In the genomic region with DNA sequence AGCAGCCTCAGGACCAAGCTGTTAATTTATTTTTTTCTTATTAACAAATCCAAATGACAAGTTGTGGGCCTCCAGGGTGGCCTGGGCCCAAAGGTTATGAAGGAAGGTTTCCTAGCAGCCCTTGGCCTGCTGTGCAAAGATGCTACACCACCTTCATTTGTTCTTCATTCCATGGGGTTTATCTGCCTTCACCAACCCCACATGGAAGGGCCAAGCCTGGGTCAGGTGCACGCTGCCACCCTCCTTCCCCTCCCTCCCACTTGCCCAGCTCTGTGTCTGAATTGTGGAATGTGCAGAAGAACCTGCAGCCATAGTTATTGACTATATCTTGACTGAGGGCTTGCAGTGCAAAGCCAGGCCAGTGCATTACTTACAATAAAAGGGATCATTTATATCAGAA, we compare ENCODE assay signal across 39 mouse cellular contexts. TPM values are rescaled to one million over a fixed set of nuclear protein-coding genes. Genes with fewer than 3 reads are reported as not detected.
A peak's percentile ranks its signal among the peaks of the same experiment; 100 is the strongest.
DNase-seq lines count a peak whose midpoint lies in the region; ATAC-seq and TF ChIP-seq lines count a peak whose summit lies in the region.
"Had no signal": no experiment of that assay in that cellular context is flagged by ENCODE, and none has a peak within 500 bp of the region (broad histone marks: within the 10 kb centered on the region; RNA-seq: fewer than 3 reads in every experiment).

No protein-coding gene starts in this region.

- TF ChIP-seq RAD21 in CH12.LX (IDR thresholded peaks at IDR 0.05; ENCODE audit: low read depth, low read length) = no peak

- no peak overlapping the region for H3K9ac ChIP-seq in forebrain, embryonic 13.5 days
- H3K9ac ChIP-seq in forebrain, embryonic 14.5 days (ENCODE audit: low read length) = no peak overlapping the region
- H3K9ac ChIP-seq in CH12.LX (ENCODE audit: insufficient read depth, low read depth) = peak overlapping the region; percentile 6; the same call in 1 of the 2 replicates
- H3K9ac ChIP-seq: heart, embryonic 12.5 days; intestine, embryonic 15.5 days; limb, embryonic 15.5 days; liver, embryonic 14.5 days; lung, embryonic 14.5 days; midbrain, embryonic 15.5 days had no signal

- H3K4me3 ChIP-seq in forebrain, embryonic 13.5 days = no peak overlapping the region
- no peak overlapping the region for H3K4me3 ChIP-seq in forebrain, embryonic 14.5 days (ENCODE audit: low read depth, low read length)
- no peak overlapping the region for H3K4me3 ChIP-seq in left cerebral cortex, adult 2 months
- peak overlapping the region in 1 of 3 experiments; percentile 21 for H3K4me3 ChIP-seq in CH12.LX (replicated peaks in 1 of 3; ENCODE audit: low read depth in 2 of 3, low read length in 2 of 3, poor library complexity in 1 of 3)
- H3K4me3 ChIP-seq in cortical plate, adult 2 months (ENCODE audit: insufficient read depth, low read length) = no peak overlapping the region
- H3K4me3 ChIP-seq: gastrocnemius, adult 2 months; heart, adult 2 months; heart, embryonic 12.5 days; intestine, embryonic 15.5 days; limb, embryonic 15.5 days; midbrain, embryonic 15.5 days; neural tube, embryonic 13.5 days had no signal

- no peak for TF ChIP-seq CTCF in left cerebral cortex, adult 2 months (IDR thresholded peaks at IDR 0.05)
- no peak for TF ChIP-seq CTCF in CH12.LX (conservative IDR thresholded peaks at IDR 0.05 in 1 of 2, IDR thresholded peaks at IDR 0.05 in 1 of 2; ENCODE audit: low read depth in 2 of 2, low read length in 2 of 2)
- no peak for TF ChIP-seq CTCF in cortical plate, adult 2 months (IDR thresholded peaks at IDR 0.05; ENCODE audit: extremely low read depth, insufficient read depth, low read length)

- WGBS in forebrain, embryonic 13.5 days = 89% methylated on average over 1 of the region's 1 CpGs
- 88% methylated on average over 1 of the region's 1 CpGs for WGBS in forebrain, embryonic 14.5 days

- dilution Hi-C loops in CH12.LX (cut with MboI; ENCODE audit: extremely low pct_ligation_motif_present, extremely low pct_unique_long_range_greater_than_20kb, low sequenced_read_pairs) = no loop called here

- no peak overlapping the region for H3K4me2 ChIP-seq in forebrain, embryonic 13.5 days
- H3K4me2 ChIP-seq in forebrain, embryonic 14.5 days (ENCODE audit: low read length) = no peak overlapping the region
- peak overlapping the region; percentile 78; the same call in 1 of the 2 replicates for H3K4me2 ChIP-seq in CH12.LX (ENCODE audit: insufficient read depth, low read depth, poor library complexity, severe bottlenecking)
- H3K4me2 ChIP-seq: heart, embryonic 12.5 days; intestine, embryonic 15.5 days; limb, embryonic 15.5 days; lung, embryonic 14.5 days; midbrain, embryonic 15.5 days; neural tube, embryonic 13.5 days had no signal

- no peaks in the 10 kb centered on the region for H3K27me3 ChIP-seq in forebrain, embryonic 13.5 days
- no peaks in the 10 kb centered on the region for H3K27me3 ChIP-seq in forebrain, embryonic 14.5 days (replicated peaks; ENCODE audit: control insufficient read depth, insufficient read depth, low read length)
- no peaks in the 10 kb centered on the region for H3K27me3 ChIP-seq in CH12.LX (replicated peaks)
- H3K27me3 ChIP-seq: heart, embryonic 12.5 days; intestine, embryonic 15.5 days; limb, embryonic 15.5 days; midbrain, embryonic 15.5 days; neural tube, embryonic 13.5 days had no signal

- TF ChIP-seq EP300 in CH12.LX (IDR thresholded peaks at IDR 0.05; ENCODE audit: low read length) = no peak

- H3K27ac ChIP-seq in forebrain, embryonic 13.5 days = 0 out of 2 replicates have a peak overlapping the region, but pooled peaks have one; percentile 2
- H3K27ac ChIP-seq in forebrain, embryonic 14.5 days (ENCODE audit: low read depth, low read length) = no peak overlapping the region
- peak overlapping the region; percentile 32; the same call in 1 of the 2 replicates for H3K27ac ChIP-seq in left cerebral cortex, adult 2 months
- H3K27ac ChIP-seq in CH12.LX (ENCODE audit: insufficient read depth, low read depth) = peak overlapping the region; percentile 50; the same call in 1 of the 2 replicates
- H3K27ac ChIP-seq in cortical plate, adult 2 months (ENCODE audit: insufficient read depth, low read length) = no peak overlapping the region
- H3K27ac ChIP-seq: gastrocnemius, adult 2 months; heart, adult 2 months; intestine, embryonic 15.5 days; liver, embryonic 14.5 days had no signal

- in situ Hi-C loops in CH12.LX (cut with MboI; ENCODE audit: low pct_ligation_motif_present, low pct_unique_long_range_greater_than_20kb, low sequenced_read_pairs) = no loop called here

- H3K9me3 ChIP-seq in forebrain, embryonic 13.5 days (replicated peaks) = no peaks in the 10 kb centered on the region
- no peaks in the 10 kb centered on the region for H3K9me3 ChIP-seq in forebrain, embryonic 14.5 days (replicated peaks; ENCODE audit: control insufficient read depth, low read length)
- no peaks in the 10 kb centered on the region for H3K9me3 ChIP-seq in CH12.LX (replicated peaks; ENCODE audit: low read length)
- H3K9me3 ChIP-seq: heart, embryonic 12.5 days; intestine, embryonic 15.5 days; limb, embryonic 15.5 days; midbrain, embryonic 15.5 days; neural tube, embryonic 13.5 days had no signal

- TF ChIP-seq POLR2A in CH12.LX (IDR thresholded peaks at IDR 0.05; ENCODE audit: low read depth, low read length) = peak; percentile 31
- TF ChIP-seq POLR2A in cortical plate, adult 2 months (IDR thresholded peaks at IDR 0.05; ENCODE audit: extremely low read depth, insufficient read depth, low read length) = 0 out of 2 replicates have a peak, but pooled peaks have one; percentile 18

- peaks cover 32% of the 10 kb centered on the region for H3K4me1 ChIP-seq in forebrain, embryonic 13.5 days
- peaks cover 17% of the 10 kb centered on the region for H3K4me1 ChIP-seq in forebrain, embryonic 14.5 days (ENCODE audit: control insufficient read depth, insufficient read depth, low read length)
- H3K4me1 ChIP-seq in CH12.LX (ENCODE audit: control insufficient read depth in 1 of 2, insufficient read depth in 2 of 2) = peaks cover 29 to 53% of the 10 kb centered on the region in 2 experiments
- H3K4me1 ChIP-seq in cortical plate, adult 2 months (ENCODE audit: control insufficient read depth, insufficient read depth, low read length) = no peaks in the 10 kb centered on the region; the same call in 1 of the 2 replicates

- H3K36me3 ChIP-seq in forebrain, embryonic 13.5 days (ENCODE audit: poor library complexity, severe bottlenecking) = peaks cover 74% of the 10 kb centered on the region
- H3K36me3 ChIP-seq in forebrain, embryonic 14.5 days (ENCODE audit: control insufficient read depth, insufficient read depth, low read length) = peaks cover 64% of the 10 kb centered on the region
- H3K36me3 ChIP-seq in CH12.LX (replicated peaks in 1 of 2; ENCODE audit: control insufficient read depth in 1 of 2, insufficient read depth in 1 of 2, low read length in 1 of 2) = peaks cover 65 to 76% of the 10 kb centered on the region in 2 experiments

- no peak for DNase-seq in forebrain, embryonic 14.5 days (ENCODE audit: low spot score)
- DNase-seq in left cerebral cortex, adult 2 months (ENCODE audit: extremely low spot score in 1 of 2, low spot score in 2 of 2) = no peak
- DNase-seq in left cerebral cortex, postnatal 25 days (ENCODE audit: low spot score in 2 of 2) = no peak
- DNase-seq in CH12.LX (ENCODE audit: extremely low read depth) = no peak
- DNase-seq in adrenal gland, adult 8-10 months = no peak
- no peak for DNase-seq in urinary bladder, postnatal 25 days (ENCODE audit: low spot score)
- DNase-seq: cerebellum, adult 11 months; cerebellum, adult 9-10 months; cerebellum, postnatal 36 days; embryo, embryonic 11 days; gastrocnemius, adult 2 months; heart, adult 2 months; kidney, adult 2 months; kidney, postnatal 10 days; lung, embryonic 14.5 days; lung, postnatal 14 days; right cerebral cortex, postnatal 4 days; thymus, postnatal 14 days had no signal

- intact Hi-C loops in left cerebral cortex, adult 2 months (cut with DNase I) = no loop called here
- intact Hi-C loops in left cerebral cortex, postnatal 25 days (cut with DNase I) = no loop called here

- H3K79me2 ChIP-seq in CH12.LX (replicated peaks; ENCODE audit: control insufficient read depth, extremely low read depth, insufficient read depth, poor library complexity, severe bottlenecking) = peaks cover 29% of the 10 kb centered on the region

- ATAC-seq in forebrain, embryonic 13.5 days = no peak
- ATAC-seq in forebrain, embryonic 14.5 days = no peak
- ATAC-seq: forebrain, embryonic 16.5 days; hindbrain, embryonic 16.5 days; intestine, embryonic 15.5 days; midbrain, embryonic 15.5 days had no signal

RNA-seq across cellular contexts. Expression of gene Gm10840, which starts 4.4 kb away (rescaled TPM):
- polyA plus RNA-seq in forebrain, embryonic 13.5 days (2015; fragmentation: Nextera tagmentation; extraction: Ambion mirVana) = not detected in 2 replicates
- not detected in 2 replicates for polyA plus RNA-seq in forebrain, embryonic 14.5 days (2014; fragmentation: Nextera tagmentation; extraction: Ambion mirVana)
- total RNA-seq in left cerebral cortex, adult 2 months (2021) = not detected
- total RNA-seq in left cerebral cortex, postnatal 25 days (2021) = not detected
- total RNA-seq in CH12.LX (2012; rRNA removed) (not detected in 2 replicates), CH12.LX (2014; rRNA removed) (not detected in 2 replicates)
- polyA plus RNA-seq in CH12.LX (2012; ENCODE audit: insufficient read length, low read depth) = not detected in 2 replicates
- not detected in 2 replicates for polyA plus RNA-seq in cortical plate, adult 2 months (2012; rRNA removed)
- total RNA-seq in adrenal gland, adult 8-10 months (2022) = not detected
- total RNA-seq: adrenal gland, adult 18-20 months; adrenal gland, postnatal 4 days; gastrocnemius, adult 2 months; gastrocnemius, postnatal 4 days; heart, adult 2 months; heart, postnatal 4 days; layer of hippocampus, postnatal 10 days; left cerebral cortex, postnatal 36 days had no signal
- polyA plus RNA-seq: embryonic facial prominence, embryonic 14.5 days; heart, adult 2 months; heart, embryonic 12.5 days; heart, postnatal 0 days; hindbrain, embryonic 16.5 days; intestine, embryonic 15.5 days; kidney, adult 2 months; large intestine, adult 2 months; liver, embryonic 14.5 days; lung, embryonic 14.5 days; neural tube, embryonic 13.5 days; stomach, embryonic 14.5 days; urinary bladder, adult 2 months had no signal

RNA-seq across cellular contexts. Expression of gene Limd2, which starts 4.4 kb away (rescaled TPM):
- 253 and 279 TPM in 2 replicates for polyA plus RNA-seq in forebrain, embryonic 13.5 days (2015; fragmentation: Nextera tagmentation; extraction: Ambion mirVana)
- 223 and 240 TPM in 2 replicates for polyA plus RNA-seq in forebrain, embryonic 14.5 days (2014; fragmentation: Nextera tagmentation; extraction: Ambion mirVana)
- total RNA-seq in left cerebral cortex, adult 2 months (2021) = 10 to 100 TPM; 78.1 to 96.5 TPM
- 100 to 1,000 TPM; 101 to 103 TPM for total RNA-seq in left cerebral cortex, postnatal 25 days (2021)
- total RNA-seq in CH12.LX (2012; rRNA removed) = 249 and 275 TPM in 2 replicates
- total RNA-seq in CH12.LX (2014; rRNA removed) = 344 and 367 TPM in 2 replicates
- polyA plus RNA-seq in CH12.LX (2012; ENCODE audit: insufficient read length, low read depth) = 520 and 563 TPM in 2 replicates
- 86.0 and 102 TPM in 2 replicates for polyA plus RNA-seq in cortical plate, adult 2 months (2012; rRNA removed)
- total RNA-seq in adrenal gland, adult 8-10 months (2022) = 10 to 100 TPM in 3 of 4 experiments, 1 to 10 TPM in 1; 9.6 to 18.9 (median 14.3) TPM

RNA-seq across cellular contexts. Expression of gene Strada, which starts 45.7 kb away (rescaled TPM):
- polyA plus RNA-seq in forebrain, embryonic 13.5 days (2015; fragmentation: Nextera tagmentation; extraction: Ambion mirVana) = 33.4 and 33.5 TPM in 2 replicates
- 31.1 and 34.1 TPM in 2 replicates for polyA plus RNA-seq in forebrain, embryonic 14.5 days (2014; fragmentation: Nextera tagmentation; extraction: Ambion mirVana)
- 10 to 100 TPM; 30.9 to 31.5 TPM for total RNA-seq in left cerebral cortex, adult 2 months (2021)
- 10 to 100 TPM; 24.8 to 25.5 TPM for total RNA-seq in left cerebral cortex, postnatal 25 days (2021)
- total RNA-seq in CH12.LX (2012; rRNA removed) (36.8 and 39.4 TPM in 2 replicates), CH12.LX (2014; rRNA removed) (40.1 and 41.7 TPM in 2 replicates)
- 48.7 and 51.7 TPM in 2 replicates for polyA plus RNA-seq in CH12.LX (2012; ENCODE audit: insufficient read length, low read depth)
- polyA plus RNA-seq in cortical plate, adult 2 months (2012; rRNA removed) = 51.9 and 55.2 TPM in 2 replicates
- 10 to 100 TPM; 15.1 to 26.8 (median 19.3) TPM for total RNA-seq in adrenal gland, adult 8-10 months (2022)

RNA-seq across cellular contexts. Expression of gene Ccdc47, which starts 59.9 kb away (rescaled TPM):
- 78.6 and 83.9 TPM in 2 replicates for polyA plus RNA-seq in forebrain, embryonic 13.5 days (2015; fragmentation: Nextera tagmentation; extraction: Ambion mirVana)
- 71.0 and 80.1 TPM in 2 replicates for polyA plus RNA-seq in forebrain, embryonic 14.5 days (2014; fragmentation: Nextera tagmentation; extraction: Ambion mirVana)
- total RNA-seq in left cerebral cortex, adult 2 months (2021) = 10 to 100 TPM; 83.2 to 84.8 TPM
- total RNA-seq in left cerebral cortex, postnatal 25 days (2021) = 10 to 100 TPM; 79.9 to 83.7 TPM
- total RNA-seq in CH12.LX (2012; rRNA removed) = 53.2 and 66.7 TPM in 2 replicates
- total RNA-seq in CH12.LX (2014; rRNA removed) = 44.5 and 46.1 TPM in 2 replicates
- polyA plus RNA-seq in CH12.LX (2012; ENCODE audit: insufficient read length, low read depth) = 80.8 and 94.1 TPM in 2 replicates
- 68.3 and 83.3 TPM in 2 replicates for polyA plus RNA-seq in cortical plate, adult 2 months (2012; rRNA removed)
- total RNA-seq in adrenal gland, adult 8-10 months (2022) = 100 to 1,000 TPM in 3 of 4 experiments, 10 to 100 TPM in 1; 84.3 to 125 (median 116) TPM

Comparison
In these comparisons a context has a peak if more than half of its experiments do, and no peak if none do; other contexts are left out.
1. H3K27ac ChIP-seq: peak in forebrain, embryonic 13.5 days (single experiment), left cerebral cortex, adult 2 months (single experiment) and CH12.LX (single experiment); none in forebrain, embryonic 14.5 days (single experiment) and cortical plate, adult 2 months (single experiment).